In genomic region chr11:120232230-120233097, GRCm38 (mm10) we compare ENCODE assay signal across 8 mouse cellular contexts. TPM values are rescaled to one million over a fixed set of nuclear protein-coding genes. Genes with fewer than 3 reads are reported as not detected.
DNase-seq lines count a peak whose midpoint lies in the region; ATAC-seq lines count a peak whose summit lies in the region.

Gene Bahcc1 (plus strand): TSS chr11:120232947.

- H3K9me3 ChIP-seq in hindbrain, embryonic 14.5 days (ENCODE audit: control insufficient read depth, low read length): no peaks in the 10 kb centered on the region

- H3K4me2 ChIP-seq in hindbrain, embryonic 14.5 days (replicated peaks): peak within 1 kb of the TSS; percentile 100

- peak; percentile 100 for DNase-seq in R1 (ENCODE audit: low read depth, low spot score)
- peak; percentile 100 for DNase-seq in cerebellum, postnatal 25 days
- DNase-seq in frontal cortex, postnatal 25 days (ENCODE audit: low spot score in 2 of 2): peak; percentile 100
- DNase-seq in hindbrain, embryonic 14.5 days (ENCODE audit: low spot score): peak; percentile 100
- DNase-seq in layer of hippocampus, postnatal 36 days: peak; percentile 100
- peak; percentile 100 for DNase-seq in lung, postnatal 36 days
- peak; percentile 100 for DNase-seq in retina, postnatal 1 day
- peak; percentile 100 for DNase-seq in urinary bladder, adult 18-20 months (ENCODE audit: low spot score in 2 of 2)

- no peaks in the 10 kb centered on the region for H3K27me3 ChIP-seq in hindbrain, embryonic 14.5 days (ENCODE audit: control insufficient read depth, insufficient read depth, low read length)

- WGBS in hindbrain, embryonic 14.5 days: 1% methylated on average over 36 of the region's 36 CpGs

- H3K4me1 ChIP-seq in hindbrain, embryonic 14.5 days (replicated peaks; ENCODE audit: control insufficient read depth, insufficient read depth, low read length): peaks cover 34% of the 10 kb centered on the region

- H3K4me3 ChIP-seq in hindbrain, embryonic 14.5 days (replicated peaks; ENCODE audit: low read length): peak within 1 kb of the TSS; percentile 88

- ATAC-seq in hindbrain, embryonic 14.5 days (ENCODE audit: low FRiP score): peak; percentile 94

- H3K9ac ChIP-seq in hindbrain, embryonic 14.5 days: peak within 1 kb of the TSS; percentile 100

- peaks cover 6% of the 10 kb centered on the region; the same call in 1 of the 2 replicates for H3K36me3 ChIP-seq in hindbrain, embryonic 14.5 days (replicated peaks; ENCODE audit: control insufficient read depth, insufficient read depth)

- peak within 1 kb of the TSS; percentile 100 for H3K27ac ChIP-seq in hindbrain, embryonic 14.5 days

RNA-seq across cellular contexts. Expression of gene Bahcc1, which starts in this region (rescaled TPM):
- 15.9 and 16.3 TPM in 2 replicates for polyA plus RNA-seq in hindbrain, embryonic 14.5 days (2014; fragmentation: Nextera tagmentation; extraction: Ambion mirVana)
- 10 to 100 TPM; 19.6 to 20.0 TPM for total RNA-seq in layer of hippocampus, postnatal 36 days (2021)

Comparison
In these comparisons a context has a peak if more than half of its experiments do, and no peak if none do; other contexts are left out.
1. Peak in every context shown above with its lines: DNase-seq, ATAC-seq, H3K4me3 ChIP-seq and H3K27ac ChIP-seq.